Mouse (Mus musculus): ENCODE measurements around the gene Hras.
A peak's percentile ranks its signal among the peaks of the same experiment; 100 is the strongest.

The Hras gene

GRCm38 (mm10) chr7:141213605-141214235, 19.9 kb upstream of the Hras start, which contains the start of gene Lmntd2:
Gene Lmntd2, minus strand, starts transcription at chr7:141214080.
- DNase-seq, result peak; percentile 15

- DNase-seq, result no peak
Measured at GRCm38 (mm10) chr7:141213133-141213532, 19.3 kb upstream of the Hras start.

GRCm38 (mm10) chr7:141210606-141211131, 16.9 kb upstream of the Hras start:
- no peak for DNase-seq

GRCm38 (mm10) chr7:141210137-141210536, 16.3 kb upstream of the Hras start:
- no peak for DNase-seq

GRCm38 (mm10) chr7:141209526-141209925, 15.7 kb upstream of the Hras start:
- no peak for DNase-seq

- no peak for DNase-seq
Measured at GRCm38 (mm10) chr7:141206182-141206937, 12.6 kb upstream of the Hras start.

- DNase-seq, result no peak
Measured at GRCm38 (mm10) chr7:141205504-141205903, 11.7 kb upstream of the Hras start.

- no peak for DNase-seq
Measured at GRCm38 (mm10) chr7:141204546-141204945, 10.7 kb upstream of the Hras start.

GRCm38 (mm10) chr7:141198121-141198520, 4.3 kb upstream of the Hras start:
- no peak for DNase-seq

GRCm38 (mm10) chr7:141196619-141197282, 2.9 kb upstream of the Hras start:
- no peak for DNase-seq

- DNase-seq, result no peak
Measured at GRCm38 (mm10) chr7:141195754-141196153, 1.9 kb upstream of the Hras start.

GRCm38 (mm10) chr7:141194830-141195229, 1.0 kb upstream of the Hras start:
- peak; percentile 83 for DNase-seq

GRCm38 (mm10) chr7:141194409-141194808, 604 bp upstream of the Hras start:
- peak; percentile 50 for DNase-seq

- DNase-seq, result peak; percentile 62
Measured at GRCm38 (mm10) chr7:141193348-141193856, 403 bp downstream of the Hras start.

- no peak for DNase-seq
Measured at GRCm38 (mm10) chr7:141192776-141193347, 943 bp downstream of the Hras start.

- DNase-seq, result no peak
Measured at GRCm38 (mm10) chr7:141191796-141192685, 1.8 kb downstream of the Hras start.

GRCm38 (mm10) chr7:141191036-141191435, 2.8 kb downstream of the Hras start:
- DNase-seq, result no peak

GRCm38 (mm10) chr7:141190220-141190619, 3.6 kb downstream of the Hras start:
- no peak for DNase-seq

GRCm38 (mm10) chr7:141188733-141189132, 5.1 kb downstream of the Hras start:
- no peak for DNase-seq

GRCm38 (mm10) chr7:141188194-141188593, 5.6 kb downstream of the Hras start:
- no peak for DNase-seq

- DNase-seq, result peak; percentile 91
Measured at GRCm38 (mm10) chr7:141176173-141176572, 17.6 kb downstream of the Hras start.

GRCm38 (mm10) chr7:141175068-141175467, 18.7 kb downstream of the Hras start:
- no peak for DNase-seq

Data from cerebellum, adult 9-10 months (tissue).